Mouse (Mus musculus) heart, postnatal 0 days (tissue): ENCODE measurements at regions not wholly inside any gene's neighbourhood (a gene's known extent, or its start where the extent isn't known, plus 50 kb on each side); places are given as distances from the start of the nearest gene placed in this dataset.

Experiments used
- CTCF ChIP-seq: IDR thresholded peaks from 2 replicates; pipeline ENCODE4 v1.5.1; 2016; ENCODE audit warnings: antibody characterized with exemption, control low read depth, low read depth
- EP300 ChIP-seq: IDR thresholded peaks from 2 replicates; pipeline ENCODE4 v1.6.1; 2016; ENCODE audit warnings: antibody characterized with exemption, low read depth

- TF ChIP-seq CTCF = no peak
- TF ChIP-seq EP300 = no peak
Measured at GRCm38 (mm10) chr8:7977020-7977419, 684.0 kb downstream of the Efnb2 start.
